Mouse (Mus musculus): Measurements from ENCODE around the gene Gfi1b.

- TF ChIP-seq MXI1 (IDR thresholded peaks at IDR 0.05; ENCODE audit: low read depth, low read length) (no peak), POLR2A (IDR thresholded peaks at IDR 0.05; ENCODE audit: control insufficient read depth in 1 of 2, insufficient read depth in 1 of 2, low read depth in 1 of 2, low read length in 2 of 2, poor library complexity in 1 of 2) (no peak), CTCF (IDR thresholded peaks at IDR 0.05 in 2 of 3, conservative IDR thresholded peaks at IDR 0.05 in 1 of 3; ENCODE audit: control insufficient read depth in 1 of 3, insufficient read depth in 1 of 3, low read depth in 2 of 3, low read length in 3 of 3, poor library complexity in 1 of 3, severe bottlenecking in 1 of 3) (no peak), ZNF384 (IDR thresholded peaks at IDR 0.05; ENCODE audit: low read depth, low read length) (no peak), SIN3A (IDR thresholded peaks at IDR 0.05; ENCODE audit: low read length) (no peak), POLR2AphosphoS5 (IDR thresholded peaks at IDR 0.05; ENCODE audit: borderline replicate concordance, low read depth, low read length) (no peak), EP300 (IDR thresholded peaks at IDR 0.05; ENCODE audit: low read depth in 1 of 2, low read length in 2 of 2) (no peak), NRF1 (IDR thresholded peaks at IDR 0.05; ENCODE audit: insufficient read depth, low read depth, low read length, poor library complexity, severe bottlenecking) (no peak), ZMIZ1 (IDR thresholded peaks at IDR 0.05; ENCODE audit: low read depth, low read length) (no peak), MAX (IDR thresholded peaks at IDR 0.05; ENCODE audit: low read length) (no peak), MAZ (IDR thresholded peaks at IDR 0.05; ENCODE audit: low read depth, low read length) (no peak)
Observed at GRCm38 (mm10) chr2:28632626-28633025, 10.8 kb upstream of the Gfi1b start.

All from MEL (cell line).